Mouse (Mus musculus) layer of hippocampus, adult 2 months (tissue): ENCODE results near the gene Pank3. TPM values are rescaled to one million over a fixed set of nuclear protein-coding genes. Genes with fewer than 3 reads are reported as not detected.
A peak's percentile ranks its signal among the peaks of the same experiment; 100 is the strongest.

Source experiments
- DNase-seq, 2 experiments: peaks; one replicate each; pipeline ENCODE4 v3.0.0; 2022; ENCODE audit warnings: low spot score in 2 of 2
- H3K27ac ChIP-seq: fragments of 200-600 bp; 2 replicates; pipeline ENCODE4 v1.8.1; 2022
- H3K4me3 ChIP-seq: fragments of 200-600 bp; 2 replicates; pipeline ENCODE4 v1.8.1; 2022; ENCODE audit warnings: mild to moderate bottlenecking
- CTCF ChIP-seq: fragments of 200-600 bp; conservative IDR thresholded peaks from 2 replicates; pipeline ENCODE4 v1.8.1; 2022; ENCODE audit warnings: antibody characterized with exemption, mild to moderate bottlenecking, moderate library complexity
- long read RNA-seq, 2 experiments: library from polyadenylated mRNA; stranded (forward); transcript quantifications; one replicate each; pipeline ENCODE4 v2.0.0; 2021; ENCODE audit warnings: borderline mapping rate in 2 of 2
- total RNA-seq, 2 experiments: library from RNA; stranded (reverse); gene quantifications; 2 replicates each; pipeline ENCODE4 v1.2.3; 2021

Pank3 gene
- 10 to 100 TPM; 35.6 to 38.0 TPM for total RNA-seq
- long read RNA-seq, experiment 1, full-length matches to known transcripts: 1 of 4 reads
- long read RNA-seq, experiment 1, partial matches to known transcripts: 1 of 4 reads
- long read RNA-seq, experiment 1, other reads (novel, unspliced or antisense): 2 of 4 reads
- long read RNA-seq, experiment 2, full-length matches to known transcripts: 3 of 11 reads
- long read RNA-seq, experiment 2, partial matches to known transcripts: 1 of 11 reads
- long read RNA-seq, experiment 2, other reads (novel, unspliced or antisense): 7 of 11 reads

DNA sequence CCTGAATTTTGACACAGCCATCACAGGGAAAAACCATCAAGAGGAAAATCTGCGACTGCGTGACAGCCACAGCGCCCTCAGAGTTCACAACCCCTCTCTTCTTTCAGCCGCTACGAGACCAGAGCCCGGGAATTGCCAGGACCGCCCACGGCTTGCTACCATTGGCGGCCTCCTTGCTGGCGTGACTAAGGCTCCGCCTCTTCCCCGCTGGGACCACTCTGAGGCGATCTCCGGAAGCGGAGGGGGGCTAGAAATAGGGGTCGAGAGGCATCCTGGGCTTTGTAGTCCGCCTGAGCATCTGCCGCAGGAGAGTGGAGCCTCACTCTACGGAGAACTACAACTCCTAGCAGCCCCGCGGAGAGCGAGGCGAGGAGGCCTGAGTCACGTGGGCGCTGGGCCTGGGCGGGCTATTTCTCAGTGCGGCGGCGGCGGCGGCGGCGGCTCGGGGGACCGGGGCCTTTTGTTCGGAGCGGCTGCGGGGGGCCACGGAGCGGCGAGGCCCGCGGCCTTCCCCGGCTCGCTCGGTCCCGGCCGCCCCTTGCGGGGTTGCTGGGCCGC, at the start of gene Pank3:
Gene Pank3 (plus strand): TSS at position 297 of the 558 bp plus-strand sequence.
- peak; percentile 96 to 99 for DNase-seq
- peak; percentile 22; the same call in 1 of the 2 replicates for TF ChIP-seq CTCF

DNA sequence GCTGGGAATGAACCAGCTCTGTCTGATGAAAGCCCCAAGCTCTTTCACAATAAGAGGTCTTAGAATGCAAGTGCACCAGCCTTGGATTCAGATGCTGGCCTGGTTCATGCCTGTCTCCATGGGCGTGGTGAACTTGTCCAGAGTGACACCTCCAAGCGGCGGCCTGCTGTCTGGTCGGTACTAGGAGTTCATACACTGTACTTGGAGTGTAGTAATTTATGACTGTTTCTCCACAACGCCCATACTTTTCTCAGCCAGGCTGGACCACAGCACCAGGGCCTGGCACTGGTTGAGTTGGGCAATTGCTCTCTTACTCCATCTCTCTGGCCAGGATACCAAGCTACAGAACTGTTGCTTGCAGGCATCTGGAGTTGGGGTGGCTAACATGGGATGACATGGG, 45.4 kb upstream of the Pank3 start:
- H3K4me3 ChIP-seq: no peak overlapping the region
- H3K27ac ChIP-seq: no peak overlapping the region
- DNase-seq: no peak
- TF ChIP-seq CTCF: no peak

More for the DNA sequence above, at the start of gene Pank3:
- peak within 1 kb of the TSS; percentile 97 for H3K27ac ChIP-seq
- H3K4me3 ChIP-seq: peak within 1 kb of the TSS; percentile 95

DNA sequence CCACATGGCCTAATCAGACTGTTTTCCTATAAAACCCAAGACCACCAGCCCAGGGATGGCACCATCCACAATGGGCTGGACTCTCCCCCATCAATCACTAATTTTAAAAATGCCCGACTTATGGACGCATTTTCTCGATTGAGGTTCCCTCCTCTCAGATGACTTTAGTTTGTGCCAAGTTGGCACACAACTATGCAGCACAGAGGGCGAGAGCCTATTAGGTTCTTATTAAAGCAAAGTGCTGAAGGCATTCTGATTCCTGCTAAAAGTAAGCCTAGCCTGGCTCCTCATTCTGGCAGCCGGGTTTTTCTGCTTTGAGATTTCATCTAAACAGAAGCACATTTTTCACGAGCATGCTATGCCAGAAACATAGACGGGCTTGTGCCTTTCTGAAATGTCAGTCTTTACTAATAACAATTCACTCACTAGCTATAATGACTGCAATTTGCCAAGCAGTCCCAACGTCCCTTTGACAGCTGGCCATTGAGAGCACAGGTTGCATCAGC, 42.9 kb upstream of the Pank3 start:
- Histone ChIP-seq H3K4me3 (no peak overlapping the region), H3K27ac (no peak overlapping the region)
- no peak for TF ChIP-seq CTCF
- DNase-seq: peak in 1 of 2 experiments; percentile 34

DNA sequence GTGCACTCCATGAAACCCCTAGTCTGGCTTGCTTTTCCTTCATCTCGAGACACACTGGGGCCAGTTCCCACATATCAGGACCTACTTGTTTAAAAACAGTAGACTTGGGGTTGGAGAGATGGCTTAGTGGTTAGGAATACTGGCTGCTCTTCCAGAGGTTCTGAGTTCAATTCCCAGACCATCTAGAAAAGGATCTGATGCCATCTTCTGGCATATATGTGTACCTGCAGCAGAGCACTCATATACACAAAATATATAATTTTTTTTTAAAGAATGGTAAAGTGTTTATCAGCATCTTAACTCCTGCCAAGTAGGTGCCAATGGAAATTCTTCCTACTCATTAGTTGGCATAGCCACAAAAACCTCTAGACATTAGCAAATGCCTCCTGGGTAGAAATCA, 41.1 kb upstream of the Pank3 start:
- DNase-seq: no peak
- TF ChIP-seq CTCF: peak; percentile 53
- H3K4me3 ChIP-seq: no peak overlapping the region
- no peak overlapping the region for H3K27ac ChIP-seq

DNA sequence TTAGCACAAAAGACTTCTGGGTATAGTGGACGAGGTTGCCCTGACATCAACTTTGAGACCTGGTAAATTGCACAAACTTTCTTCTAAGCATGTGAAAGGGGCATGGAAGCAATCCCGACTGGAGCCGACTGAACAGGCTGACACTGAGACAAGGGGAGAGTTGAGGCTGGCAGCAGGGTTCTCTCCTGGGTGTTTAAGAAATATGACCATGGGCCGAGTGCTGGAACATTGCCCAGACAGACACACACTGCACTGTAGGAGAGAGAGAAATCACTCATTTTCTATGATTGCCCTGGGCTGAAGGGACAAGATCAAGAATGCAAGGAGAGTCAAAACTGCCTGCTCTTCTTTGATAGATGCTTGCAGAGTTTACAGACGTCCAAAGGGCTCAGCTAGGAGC, 40.1 kb upstream of the Pank3 start:
- Histone ChIP-seq H3K4me3 (no peak overlapping the region), H3K27ac (no peak overlapping the region)
- no peak for DNase-seq
- no peak for TF ChIP-seq CTCF

DNA sequence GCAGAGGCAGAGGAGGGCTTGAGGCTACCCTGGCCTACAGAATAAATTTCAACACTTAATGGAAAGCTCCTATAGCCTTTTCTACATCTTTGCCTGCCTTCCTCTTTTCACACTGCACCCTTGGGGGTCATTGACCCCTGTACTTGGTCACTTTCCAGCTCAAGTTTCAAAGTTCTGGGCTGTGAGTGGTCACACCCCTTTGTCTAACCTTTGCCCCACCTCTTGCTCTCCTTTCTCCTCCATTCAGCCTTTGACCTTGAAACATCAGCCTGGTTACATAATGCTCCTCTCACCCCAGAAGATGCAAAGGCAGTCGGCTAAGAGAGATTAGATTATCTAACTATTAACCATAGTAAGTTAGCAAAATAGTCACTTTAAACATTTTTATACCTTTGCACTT, 36.9 kb upstream of the Pank3 start:
- no peak for DNase-seq
- no peak overlapping the region for H3K4me3 ChIP-seq
- H3K27ac ChIP-seq: no peak overlapping the region
- TF ChIP-seq CTCF: no peak

DNA sequence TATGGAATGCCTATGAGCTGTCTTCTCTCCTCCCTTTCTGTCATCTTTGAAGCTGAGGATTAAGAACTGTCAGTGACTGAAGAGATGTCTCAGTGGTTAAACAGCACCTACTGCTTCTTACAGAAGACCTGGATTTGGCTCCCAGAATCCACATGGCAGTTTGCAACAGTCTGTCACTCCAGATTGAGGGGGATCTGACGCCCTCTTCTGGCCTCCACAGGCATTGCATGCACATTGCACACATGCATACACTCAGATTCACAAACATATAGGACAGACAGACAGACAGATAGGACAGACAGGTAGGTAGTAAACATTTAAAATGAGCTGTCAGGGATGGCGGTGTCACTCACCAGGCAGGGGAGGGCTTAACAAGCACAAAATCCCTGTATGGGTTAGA, 32.5 kb upstream of the Pank3 start:
- no peak overlapping the region for H3K27ac ChIP-seq
- no peak overlapping the region for H3K4me3 ChIP-seq
- DNase-seq: no peak
- TF ChIP-seq CTCF: peak; percentile 43

DNA sequence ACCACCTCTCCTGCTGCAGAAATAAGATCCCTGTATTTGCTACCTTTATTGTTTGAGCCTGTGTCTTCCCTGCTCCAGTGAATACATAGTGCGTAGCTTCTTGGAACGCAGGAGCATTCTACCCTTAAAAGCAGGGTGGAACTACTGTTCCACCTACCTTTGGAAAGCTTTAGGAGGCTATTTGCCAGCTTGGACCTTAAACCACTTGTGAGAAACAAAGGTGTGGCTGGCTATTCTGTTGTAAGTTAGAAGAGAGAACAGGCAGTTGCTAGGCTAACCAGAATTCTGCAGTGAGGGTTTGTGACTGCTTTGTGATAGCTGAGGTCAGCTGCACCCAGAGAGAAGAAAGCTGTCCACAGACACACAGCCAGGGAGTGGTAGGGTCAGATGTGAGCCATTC, 32.0 kb upstream of the Pank3 start:
- TF ChIP-seq CTCF: no peak
- Histone ChIP-seq H3K4me3 (no peak overlapping the region), H3K27ac (no peak overlapping the region)
- DNase-seq: no peak

DNA sequence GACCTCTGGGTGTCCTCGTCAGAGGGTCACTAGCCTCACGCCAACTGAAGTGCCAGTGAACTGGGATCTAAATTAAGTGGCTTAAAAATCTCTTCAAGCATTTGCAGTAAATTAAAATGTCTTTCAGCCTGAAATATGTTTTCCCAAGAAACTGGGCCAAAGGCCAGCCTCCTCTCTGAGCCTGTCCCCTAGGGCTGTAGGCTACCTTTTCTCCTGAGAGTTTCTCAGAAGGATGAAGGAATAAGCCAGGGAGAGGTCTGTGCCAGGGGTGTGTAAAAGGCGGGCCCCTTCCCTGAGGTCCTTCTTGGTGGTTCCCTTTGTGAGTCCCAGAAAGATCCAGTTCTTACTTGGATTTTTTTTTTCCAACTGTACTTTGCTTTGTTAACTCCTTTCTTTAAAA, 31.2 kb upstream of the Pank3 start:
- no peak for DNase-seq
- H3K4me3 ChIP-seq: no peak overlapping the region
- no peak overlapping the region for H3K27ac ChIP-seq
- no peak for TF ChIP-seq CTCF

DNA sequence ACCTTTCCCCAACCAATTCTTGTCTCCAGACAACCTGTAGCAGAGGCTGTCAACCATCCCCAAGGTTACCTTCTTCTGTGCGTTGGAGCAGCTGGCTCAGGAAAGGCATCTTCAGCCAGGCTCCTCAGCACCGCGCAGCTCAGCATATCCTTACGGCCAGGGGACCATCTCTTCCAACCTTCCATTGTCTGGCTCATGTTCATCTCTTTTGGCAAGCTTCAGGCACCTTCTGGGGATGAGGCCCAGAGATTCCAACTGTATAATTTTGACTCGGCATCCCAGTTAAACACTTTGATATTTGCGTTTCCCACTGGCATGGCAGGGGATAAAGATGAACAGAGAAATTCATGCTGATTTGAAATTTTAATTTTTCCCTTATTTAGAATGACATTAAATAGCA, 25.7 kb upstream of the Pank3 start:
- peak in 1 of 2 experiments; percentile 31 for DNase-seq
- H3K27ac ChIP-seq: peak overlapping the region; percentile 72; the same call in 1 of the 2 replicates
- TF ChIP-seq CTCF: no peak
- H3K4me3 ChIP-seq: no peak overlapping the region

DNA sequence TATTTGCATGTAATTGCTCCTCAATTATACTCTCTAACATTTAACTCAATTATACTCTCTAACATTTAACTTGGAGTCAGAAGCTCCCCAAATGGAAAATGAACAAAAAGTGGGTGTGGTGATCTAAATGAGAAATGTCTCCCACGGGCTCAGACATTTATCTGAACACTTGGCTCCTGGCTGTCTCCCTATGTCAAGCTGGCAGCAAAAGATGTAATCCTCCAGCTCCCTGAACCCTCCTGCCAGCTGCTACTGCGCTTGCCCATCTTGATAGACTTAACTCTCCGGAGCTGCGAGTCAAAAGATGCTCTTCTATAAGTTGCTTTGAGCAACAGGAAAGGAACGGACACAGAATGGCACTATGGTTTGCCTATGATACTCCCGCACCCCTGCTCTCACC, 24.7 kb upstream of the Pank3 start:
- DNase-seq: peak in 1 of 2 experiments; percentile 35
- H3K27ac ChIP-seq: peak overlapping the region; percentile 72; the same call in 1 of the 2 replicates
- TF ChIP-seq CTCF: no peak
- H3K4me3 ChIP-seq: no peak overlapping the region

DNA sequence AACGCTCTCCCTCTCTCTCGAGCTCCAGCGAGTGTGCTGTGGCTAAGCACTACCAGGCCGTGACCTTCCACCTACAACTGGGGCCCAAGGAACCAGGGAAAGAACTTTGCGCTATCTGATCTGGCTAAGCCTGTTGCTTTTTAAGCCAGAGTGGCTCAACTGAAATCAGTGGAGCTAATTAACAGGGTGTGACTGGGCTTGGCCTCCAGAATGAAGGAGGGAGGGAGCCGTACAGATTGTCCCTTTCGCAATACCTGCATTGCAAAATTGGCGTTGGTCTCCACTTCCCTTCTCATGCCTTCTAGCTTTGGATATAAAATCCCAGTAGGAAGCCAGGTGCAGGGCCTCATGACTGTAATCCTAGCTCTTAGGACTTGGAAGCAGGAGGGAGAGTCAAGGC, 18.7 kb upstream of the Pank3 start:
- TF ChIP-seq CTCF: no peak
- H3K27ac ChIP-seq: no peak overlapping the region
- no peak overlapping the region for H3K4me3 ChIP-seq
- DNase-seq: no peak

DNA sequence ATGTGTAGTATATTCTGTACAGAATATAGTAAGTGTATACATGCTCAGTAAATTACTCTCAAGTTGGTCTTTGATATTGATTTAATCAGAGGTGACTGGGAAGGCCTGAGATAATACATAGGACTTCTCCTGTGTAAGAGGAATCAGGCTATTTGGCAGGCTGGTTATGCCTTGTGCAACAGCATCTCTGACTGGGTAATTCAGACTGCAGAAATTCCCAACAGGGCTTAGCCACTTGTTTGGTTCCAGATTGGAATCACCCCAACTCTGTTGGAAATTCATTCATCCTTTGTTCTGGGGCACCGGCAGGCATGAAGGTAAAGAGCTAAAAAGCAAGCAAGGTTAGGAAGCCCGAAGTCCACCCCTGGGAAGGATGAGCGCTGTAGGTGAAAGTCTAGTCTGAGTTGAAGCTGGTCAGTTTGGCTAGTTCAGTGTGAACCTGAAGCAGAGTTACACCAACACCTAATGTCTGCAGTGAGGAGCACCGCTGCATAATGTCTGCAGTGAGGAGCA, 14.3 kb upstream of the Pank3 start:
- no peak overlapping the region for H3K4me3 ChIP-seq
- no peak for TF ChIP-seq CTCF
- no peak for DNase-seq
- no peak overlapping the region for H3K27ac ChIP-seq

DNA sequence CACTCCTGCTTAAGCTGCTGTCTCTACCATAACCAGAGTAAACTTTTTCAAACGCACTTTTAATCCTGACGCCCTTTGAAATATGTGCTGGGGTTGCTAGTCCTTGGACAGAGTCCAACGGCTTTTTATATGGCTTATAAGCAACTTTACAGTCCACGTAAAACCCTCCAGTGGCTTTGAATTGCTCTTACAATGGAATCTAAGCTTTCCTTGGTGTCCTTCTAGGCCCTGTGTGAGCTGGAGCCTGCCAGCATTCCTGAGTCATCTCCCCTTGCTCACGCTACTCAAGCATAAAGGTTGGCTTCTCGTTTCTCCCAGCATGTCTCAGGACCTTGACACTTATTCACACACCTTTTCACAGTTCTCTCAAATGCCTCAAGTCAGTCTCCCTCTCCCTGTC, 13.7 kb upstream of the Pank3 start:
- DNase-seq: no peak
- Histone ChIP-seq H3K27ac (no peak overlapping the region), H3K4me3 (no peak overlapping the region)
- TF ChIP-seq CTCF: no peak
